Mouse (Mus musculus): ENCODE results near the gene Aebp2.

Aebp2 gene

GRCm38 (mm10) chr6:140689617-140690404 is 67.3 kb downstream of the Aebp2 start:
- DNase-seq (ENCODE audit: extremely low spot score, low read depth, low spot score): no peak

GRCm38 (mm10) chr6:140692160-140692559 is 69.7 kb downstream of the Aebp2 start:
- no peak for DNase-seq (ENCODE audit: extremely low spot score, low read depth, low spot score)

- no peak for DNase-seq (ENCODE audit: extremely low spot score, low read depth, low spot score)
Measured at GRCm38 (mm10) chr6:140696192-140696879, 73.9 kb downstream of the Aebp2 start.

- no peak for DNase-seq (ENCODE audit: extremely low spot score, low read depth, low spot score)
Measured at GRCm38 (mm10) chr6:140697994-140698393, 75.5 kb downstream of the Aebp2 start.

- no peak for DNase-seq (ENCODE audit: extremely low spot score, low read depth, low spot score)
Measured at GRCm38 (mm10) chr6:140698596-140698995, 76.1 kb downstream of the Aebp2 start.

- DNase-seq (ENCODE audit: extremely low spot score, low read depth, low spot score): no peak
Measured at GRCm38 (mm10) chr6:140701259-140701658, 78.8 kb downstream of the Aebp2 start.

GRCm38 (mm10) chr6:140705132-140705531 is 82.7 kb downstream of the Aebp2 start:
- DNase-seq (ENCODE audit: extremely low spot score, low read depth, low spot score): no peak

GRCm38 (mm10) chr6:140706056-140706455 is 83.6 kb downstream of the Aebp2 start:
- no peak for DNase-seq (ENCODE audit: extremely low spot score, low read depth, low spot score)

- no peak for DNase-seq (ENCODE audit: extremely low spot score, low read depth, low spot score)
Measured at GRCm38 (mm10) chr6:140708059-140708458, 85.6 kb downstream of the Aebp2 start.

GRCm38 (mm10) chr6:140709415-140710107 is 87.1 kb downstream of the Aebp2 start:
- DNase-seq (ENCODE audit: extremely low spot score, low read depth, low spot score): no peak

- no peak for DNase-seq (ENCODE audit: extremely low spot score, low read depth, low spot score)
Measured at GRCm38 (mm10) chr6:140712754-140713153, 90.3 kb downstream of the Aebp2 start.

- peak; percentile 57 for DNase-seq (ENCODE audit: extremely low spot score, low read depth, low spot score)
Measured at GRCm38 (mm10) chr6:140714905-140715365, 92.5 kb downstream of the Aebp2 start.

- no peak for DNase-seq (ENCODE audit: extremely low spot score, low read depth, low spot score)
Measured at GRCm38 (mm10) chr6:140722058-140722457, 99.6 kb downstream of the Aebp2 start.
